19 mouse cellular contexts compared by ENCODE assay signal in the genomic region with DNA sequence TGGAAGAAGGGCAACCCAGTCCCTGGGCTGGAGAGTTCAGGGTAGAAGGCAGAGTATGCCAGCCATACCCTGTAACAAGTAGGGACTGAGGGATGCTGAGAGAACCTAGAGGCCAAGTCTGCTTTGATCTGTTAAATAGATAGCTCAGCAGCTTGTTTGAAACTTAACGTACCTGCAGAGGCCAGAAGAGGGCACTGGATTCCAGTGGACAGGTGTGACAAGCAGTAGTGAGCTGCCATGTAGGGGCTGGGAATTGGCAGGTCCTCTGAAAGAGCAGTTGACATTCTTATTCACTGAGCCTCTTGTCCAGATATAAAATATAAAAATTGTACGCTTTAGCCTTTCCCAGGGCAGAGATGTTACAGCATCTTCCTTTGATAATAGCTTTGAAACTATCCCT. TPM values are rescaled to one million over a fixed set of nuclear protein-coding genes. Genes with fewer than 3 reads are reported as not detected.
DNase-seq lines count a peak whose midpoint lies in the region; ATAC-seq and TF ChIP-seq lines count a peak whose summit lies in the region.
"Had no signal": no experiment of that assay in that cellular context is flagged by ENCODE, and none has a peak within 500 bp of the region (broad histone marks: within the 10 kb centered on the region; RNA-seq: fewer than 3 reads in every experiment).

No protein-coding gene starts in this region.

- H3K27ac ChIP-seq in cerebellum, adult 2 months (ENCODE audit: insufficient read depth, low read length) = no peak overlapping the region
- H3K27ac ChIP-seq in liver, embryonic 14.5 days = no peak overlapping the region
- H3K27ac ChIP-seq in cortical plate, adult 2 months (ENCODE audit: insufficient read depth, low read length) = no peak overlapping the region
- H3K27ac ChIP-seq: forebrain, embryonic 12.5 days; heart, embryonic 13.5 days; liver, embryonic 15.5 days had no signal

- TF ChIP-seq EP300 in liver, embryonic 14.5 days (IDR thresholded peaks at IDR 0.05; ENCODE audit: low read depth) = no peak

- H3K4me3 ChIP-seq in cerebellum, adult 2 months (replicated peaks; ENCODE audit: insufficient read depth, low read depth, low read length) = no peak overlapping the region
- H3K4me3 ChIP-seq in liver, embryonic 14.5 days (ENCODE audit: insufficient read depth in 1 of 2, low read depth in 2 of 2, low read length in 2 of 2) = no peak overlapping the region
- no peak overlapping the region for H3K4me3 ChIP-seq in cortical plate, adult 2 months (ENCODE audit: insufficient read depth, low read length)
- H3K4me3 ChIP-seq: forebrain, embryonic 12.5 days; heart, embryonic 13.5 days; liver, embryonic 15.5 days had no signal

- ATAC-seq in liver, embryonic 14.5 days (ENCODE audit: insufficient read depth) = no peak
- ATAC-seq in megakaryocyte, adult 5-6 weeks (ENCODE audit: poor library complexity, severe bottlenecking) = no peak
- ATAC-seq: Patski had no signal

- WGBS in cerebellum, adult 2 months = 74% methylated on average over 2 of the region's 2 CpGs
- 58% methylated on average over 2 of the region's 2 CpGs for WGBS in liver, embryonic 14.5 days (ENCODE audit: insufficient replicate concordance)

- H3K9ac ChIP-seq in liver, embryonic 14.5 days (replicated peaks) = no peak overlapping the region
- H3K9ac ChIP-seq: forebrain, embryonic 12.5 days; heart, embryonic 13.5 days; liver, embryonic 15.5 days had no signal

- H3K27me3 ChIP-seq in cerebellum, adult 2 months (ENCODE audit: control insufficient read depth, insufficient read depth, low read length) = no peaks in the 10 kb centered on the region
- no peaks in the 10 kb centered on the region for H3K27me3 ChIP-seq in liver, embryonic 14.5 days (ENCODE audit: control insufficient read depth, insufficient read depth, low read length)
- H3K27me3 ChIP-seq: liver, embryonic 15.5 days had no signal

- DNase-seq in cerebellum, adult 2 months = no peak
- no peak for DNase-seq in cerebellum, adult 9-11 months
- no peak for DNase-seq in liver, embryonic 14.5 days (ENCODE audit: low read depth in 3 of 3, low spot score in 3 of 3)
- DNase-seq in liver = no peak
- peak; percentile 35 for DNase-seq in A20 (ENCODE audit: low read depth, low spot score)
- no peak for DNase-seq in right cerebral cortex, postnatal 14 days
- DNase-seq: adrenal gland, adult 8-10 months; kidney, adult 9 months; layer of hippocampus, adult 9-11 months had no signal

- TF ChIP-seq POLR2A in cerebellum, adult 2 months (IDR thresholded peaks at IDR 0.05; ENCODE audit: borderline replicate concordance, insufficient read depth, low read length) = no peak
- no peak for TF ChIP-seq POLR2A in cortical plate, adult 2 months (IDR thresholded peaks at IDR 0.05; ENCODE audit: extremely low read depth, insufficient read depth, low read length)

- no peaks in the 10 kb centered on the region for H3K9me3 ChIP-seq in liver, embryonic 14.5 days (ENCODE audit: control insufficient read depth, low read length)
- H3K9me3 ChIP-seq: forebrain, embryonic 12.5 days; heart, embryonic 13.5 days; liver, embryonic 15.5 days had no signal

- peak; percentile 9; the same call in 1 of the 2 replicates for TF ChIP-seq CTCF in cerebellum, adult 2 months (IDR thresholded peaks at IDR 0.05; ENCODE audit: borderline replicate concordance, insufficient read depth, low read depth, low read length)
- TF ChIP-seq CTCF in liver, embryonic 14.5 days (IDR thresholded peaks at IDR 0.05; ENCODE audit: low read depth) = peak; percentile 31
- TF ChIP-seq CTCF in cortical plate, adult 2 months (IDR thresholded peaks at IDR 0.05; ENCODE audit: extremely low read depth, insufficient read depth, low read length) = peak; percentile 31; the same call in 1 of the 2 replicates

- no peaks in the 10 kb centered on the region for H3K36me3 ChIP-seq in liver, embryonic 14.5 days (replicated peaks; ENCODE audit: control insufficient read depth, insufficient read depth, low read depth)
- H3K36me3 ChIP-seq: forebrain, embryonic 12.5 days; heart, embryonic 13.5 days; liver, embryonic 15.5 days had no signal

- H3K4me2 ChIP-seq in liver, embryonic 14.5 days (ENCODE audit: low read depth) = no peak overlapping the region
- H3K4me2 ChIP-seq: forebrain, embryonic 12.5 days; heart, embryonic 13.5 days; liver, embryonic 15.5 days had no signal

- H3K4me1 ChIP-seq in cerebellum, adult 2 months (ENCODE audit: control insufficient read depth, insufficient read depth, low read length) = no peaks in the 10 kb centered on the region
- H3K4me1 ChIP-seq in liver, embryonic 14.5 days (replicated peaks; ENCODE audit: control insufficient read depth in 2 of 2, insufficient read depth in 2 of 2, low read length in 1 of 2) = no peaks in the 10 kb centered on the region
- no peaks in the 10 kb centered on the region for H3K4me1 ChIP-seq in cortical plate, adult 2 months (ENCODE audit: control insufficient read depth, insufficient read depth, low read length)
- H3K4me1 ChIP-seq: liver, embryonic 15.5 days had no signal

RNA-seq across cellular contexts. Expression of a gene that starts 8.6 kb away (rescaled TPM):
- not detected in 2 replicates for polyA plus RNA-seq in cerebellum, adult 2 months (2012; rRNA removed)
- polyA plus RNA-seq in liver, embryonic 14.5 days (2012; rRNA removed) = not detected in 2 replicates
- polyA plus RNA-seq in liver, embryonic 14.5 days (2014; fragmentation: Nextera tagmentation; extraction: Ambion mirVana) = not detected in 2 replicates
- not detected in 2 replicates for polyA plus RNA-seq in cortical plate, adult 2 months (2012; rRNA removed)
- not detected in 2 replicates for total RNA-seq in megakaryocyte, adult 5-6 weeks (2015)
- not detected in 2 replicates for total RNA-seq in megakaryocyte, adult 5-6 weeks (2017)
- total RNA-seq: adrenal gland, adult 8-10 months; gastrocnemius, adult 8-10 months; left cerebral cortex, postnatal 14 days had no signal
- polyA plus RNA-seq: forebrain, embryonic 12.5 days; heart, embryonic 13.5 days; hindbrain, embryonic 11.5 days; liver, embryonic 15.5 days; Patski had no signal

RNA-seq across cellular contexts. Expression of a gene that starts 8.9 kb away (rescaled TPM):
- polyA plus RNA-seq in cerebellum, adult 2 months (2012; rRNA removed) = not detected in 2 replicates
- not detected in 2 replicates for polyA plus RNA-seq in liver, embryonic 14.5 days (2012; rRNA removed)
- not detected in 2 replicates for polyA plus RNA-seq in liver, embryonic 14.5 days (2014; fragmentation: Nextera tagmentation; extraction: Ambion mirVana)
- not detected in 2 replicates for polyA plus RNA-seq in cortical plate, adult 2 months (2012; rRNA removed)
- total RNA-seq in megakaryocyte, adult 5-6 weeks (2015) = not detected in 2 replicates
- total RNA-seq in megakaryocyte, adult 5-6 weeks (2017) = not detected in 2 replicates
- total RNA-seq: adrenal gland, adult 8-10 months; gastrocnemius, adult 8-10 months; left cerebral cortex, postnatal 14 days had no signal
- polyA plus RNA-seq: forebrain, embryonic 12.5 days; heart, embryonic 13.5 days; hindbrain, embryonic 11.5 days; liver, embryonic 15.5 days; Patski had no signal

RNA-seq across cellular contexts. Expression of a gene that starts 28.1 kb away (rescaled TPM):
- not detected in 2 replicates for polyA plus RNA-seq in cerebellum, adult 2 months (2012; rRNA removed)
- polyA plus RNA-seq in liver, embryonic 14.5 days (2012; rRNA removed) = 0.02 and 0.03 TPM in 2 replicates
- 0.04 and 0.08 TPM in 2 replicates for polyA plus RNA-seq in liver, embryonic 14.5 days (2014; fragmentation: Nextera tagmentation; extraction: Ambion mirVana)
- polyA plus RNA-seq in cortical plate, adult 2 months (2012; rRNA removed) = not detected in 2 replicates
- total RNA-seq in megakaryocyte, adult 5-6 weeks (2015) = not detected in 2 replicates
- not detected in 2 replicates for total RNA-seq in megakaryocyte, adult 5-6 weeks (2017)
- total RNA-seq: gastrocnemius, adult 8-10 months; left cerebral cortex, postnatal 14 days had no signal
- polyA plus RNA-seq: forebrain, embryonic 12.5 days; heart, embryonic 13.5 days; hindbrain, embryonic 11.5 days; testis, adult 2 months had no signal

RNA-seq across cellular contexts. Expression of a gene that starts 48.2 kb away (rescaled TPM):
- polyA plus RNA-seq in cerebellum, adult 2 months (2012; rRNA removed) = 0.11 and 0.21 TPM in 2 replicates
- polyA plus RNA-seq in liver, embryonic 14.5 days (2012; rRNA removed) = not detected in 2 replicates
- polyA plus RNA-seq in liver, embryonic 14.5 days (2014; fragmentation: Nextera tagmentation; extraction: Ambion mirVana) = not detected in 2 replicates
- 0.42 and 0.62 TPM in 2 replicates for polyA plus RNA-seq in cortical plate, adult 2 months (2012; rRNA removed)
- not detected in 2 replicates for total RNA-seq in megakaryocyte, adult 5-6 weeks (2015)
- total RNA-seq in megakaryocyte, adult 5-6 weeks (2017) = not detected in 2 replicates
- total RNA-seq: gastrocnemius, adult 8-10 months had no signal
- polyA plus RNA-seq: heart, embryonic 13.5 days; liver, embryonic 15.5 days had no signal
